Mouse (Mus musculus): Measurements from ENCODE around the gene Tspan14. TPM values are rescaled to one million over a fixed set of nuclear protein-coding genes. Genes with fewer than 3 reads are reported as not detected.
A peak's percentile ranks its signal among the peaks of the same experiment; 100 is the strongest.

Tspan14 gene
- polyA plus RNA-seq, 1 experiment from 2014 or later: 99.7 TPM

DNA sequence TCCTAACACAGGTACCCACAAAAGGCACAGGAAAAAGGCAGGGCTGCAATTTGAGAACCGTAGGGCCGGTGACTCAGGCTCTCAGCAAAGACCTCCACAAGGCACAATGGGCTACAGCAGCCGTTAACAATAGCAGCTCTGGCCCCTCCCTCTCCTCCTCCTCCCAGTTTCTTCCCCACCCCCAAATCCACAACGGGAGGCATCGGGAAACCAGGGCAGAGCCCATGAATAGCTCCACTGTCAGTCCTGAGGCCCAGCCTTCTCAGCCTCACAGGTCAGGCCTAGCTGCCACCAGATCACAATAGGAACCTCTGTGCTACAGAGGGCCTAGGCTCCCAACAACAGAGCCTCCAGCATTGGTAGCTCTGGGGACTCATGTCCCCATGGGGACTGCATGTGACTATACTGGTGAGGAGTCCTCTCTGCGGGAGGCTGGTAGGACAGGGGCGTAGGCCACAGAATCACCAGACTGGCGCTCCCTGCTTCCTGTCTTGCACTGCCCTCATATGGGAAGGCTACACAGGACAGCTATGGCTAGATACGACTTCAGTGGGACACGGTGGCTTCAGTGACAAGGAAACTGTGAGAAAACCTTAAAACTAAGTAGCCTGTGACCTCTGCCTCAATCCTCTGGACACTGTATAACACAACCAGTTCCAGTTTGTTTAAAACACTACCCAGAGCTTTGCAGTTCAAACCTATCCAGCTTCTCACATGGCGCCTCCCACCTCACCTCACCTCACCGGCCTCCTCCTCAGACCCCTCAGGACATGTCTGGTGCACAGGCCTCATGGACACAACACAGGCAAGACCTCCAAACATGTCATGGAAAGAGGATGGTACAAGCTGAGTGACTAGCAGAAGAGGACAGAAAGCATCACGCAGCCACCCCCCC lies 10.1 kb downstream of the Tspan14 start:
- Histone ChIP-seq H3K4me3 (no peak overlapping the region), H3K4me1 (peaks cover 75% of the 10 kb centered on the region), H3K4me2 (replicated peaks) (peak overlapping the region; percentile 45), H3K9ac (peak overlapping the region; percentile 46), H3K27me3 (replicated peaks) (no peaks in the 10 kb centered on the region), H3K9me3 (no peaks in the 10 kb centered on the region), H3K27ac (peak overlapping the region; percentile 91), H3K36me3 (no peaks in the 10 kb centered on the region)
- WGBS: 19% methylated on average over 13 of the region's 13 CpGs
- ATAC-seq (ENCODE audit: low FRiP score, low read depth): peak; percentile 87

- H3K27ac ChIP-seq: peak overlapping the region; percentile 91
- no peaks in the 10 kb centered on the region for H3K27me3 ChIP-seq (replicated peaks)
- peaks cover 77% of the 10 kb centered on the region for H3K4me1 ChIP-seq
- H3K4me2 ChIP-seq (replicated peaks): peak overlapping the region; percentile 45
- 3% methylated on average over 10 of the region's 10 CpGs for WGBS
- H3K36me3 ChIP-seq: no peaks in the 10 kb centered on the region
- H3K9me3 ChIP-seq: no peaks in the 10 kb centered on the region
- no peak overlapping the region for H3K4me3 ChIP-seq
- peak overlapping the region; percentile 46 for H3K9ac ChIP-seq
- peak; percentile 65 for ATAC-seq (ENCODE audit: low FRiP score, low read depth)
Observed at GRCm38 (mm10) chr14:40955596-40956251, 10.9 kb downstream of the Tspan14 start.

DNA sequence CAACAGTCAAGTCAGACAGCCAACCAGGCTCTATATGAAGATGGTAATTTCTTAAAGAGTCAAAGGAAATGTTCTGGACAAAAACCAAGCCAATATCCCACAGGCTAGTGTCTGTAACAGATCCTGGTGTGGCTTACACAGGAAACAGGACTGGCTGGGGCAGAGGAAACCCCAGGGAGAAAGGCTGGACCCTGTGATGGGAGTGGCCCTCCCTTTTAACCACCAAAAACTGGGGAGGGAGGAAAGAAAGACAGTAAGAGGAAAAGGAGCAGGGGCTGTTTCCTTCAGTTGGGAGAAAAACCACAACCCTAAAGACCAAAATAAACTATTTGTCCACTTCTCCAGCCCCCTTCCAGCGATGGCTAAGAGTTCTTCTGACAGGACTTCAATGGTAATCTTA lies 11.5 kb downstream of the Tspan14 start:
- WGBS: 58% methylated on average over 1 of the region's 1 CpGs
- H3K4me1 ChIP-seq: peaks cover 78% of the 10 kb centered on the region
- no peaks in the 10 kb centered on the region for H3K36me3 ChIP-seq
- H3K4me3 ChIP-seq: no peak overlapping the region
- peak overlapping the region; percentile 45 for H3K4me2 ChIP-seq (replicated peaks)
- no peak overlapping the region for H3K9ac ChIP-seq
- ATAC-seq (ENCODE audit: low FRiP score, low read depth): no peak
- H3K9me3 ChIP-seq: no peaks in the 10 kb centered on the region
- no peaks in the 10 kb centered on the region for H3K27me3 ChIP-seq (replicated peaks)
- peak overlapping the region; percentile 91 for H3K27ac ChIP-seq

- Histone ChIP-seq H3K4me3 (no peak overlapping the region), H3K27ac (no peak overlapping the region), H3K36me3 (no peaks in the 10 kb centered on the region; the same call in 1 of the 2 replicates), H3K27me3 (replicated peaks) (no peaks in the 10 kb centered on the region), H3K9me3 (no peaks in the 10 kb centered on the region), H3K9ac (no peak overlapping the region), H3K4me2 (replicated peaks) (no peak overlapping the region), H3K4me1 (peaks cover 75% of the 10 kb centered on the region)
- WGBS: 62% methylated on average over 5 of the region's 5 CpGs
- ATAC-seq (ENCODE audit: low FRiP score, low read depth): no peak
Observed at GRCm38 (mm10) chr14:40953381-40953780, 13.2 kb downstream of the Tspan14 start.

DNA sequence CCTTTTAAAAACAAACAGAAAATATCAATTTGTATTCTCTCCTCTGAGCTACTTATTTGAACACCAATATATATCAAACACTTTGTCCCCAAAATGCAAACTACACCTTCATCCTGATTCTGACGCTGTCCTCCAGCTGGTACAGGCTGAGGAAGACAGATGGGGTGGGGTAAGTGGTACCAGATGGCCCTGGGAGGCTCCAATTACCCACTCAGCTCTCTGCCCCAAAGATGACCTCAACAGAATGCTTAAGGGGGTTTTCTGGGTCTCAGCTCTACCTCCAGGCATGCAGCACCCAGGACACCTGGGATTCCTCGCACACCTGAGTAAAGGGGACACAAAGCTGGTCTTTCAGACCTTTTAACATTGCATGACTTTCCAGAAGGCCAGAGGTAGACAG lies 13.9 kb downstream of the Tspan14 start:
- H3K4me1 ChIP-seq: peaks cover 75% of the 10 kb centered on the region

GRCm38 (mm10) chr14:40952301-40952700 lies 14.3 kb downstream of the Tspan14 start:
- Histone ChIP-seq H3K4me3 (no peak overlapping the region), H3K36me3 (no peaks in the 10 kb centered on the region; the same call in 1 of the 2 replicates), H3K9ac (no peak overlapping the region), H3K27ac (no peak overlapping the region), H3K4me2 (replicated peaks) (no peak overlapping the region), H3K4me1 (peaks cover 72% of the 10 kb centered on the region), H3K27me3 (replicated peaks) (no peaks in the 10 kb centered on the region), H3K9me3 (no peaks in the 10 kb centered on the region)
- WGBS: 84% methylated on average over 3 of the region's 3 CpGs
- ATAC-seq (ENCODE audit: low FRiP score, low read depth): no peak

More for the DNA sequence above, 13.9 kb downstream of the Tspan14 start:
- H3K27me3 ChIP-seq (replicated peaks): no peaks in the 10 kb centered on the region
- no peaks in the 10 kb centered on the region for H3K9me3 ChIP-seq
- no peak overlapping the region for H3K4me2 ChIP-seq (replicated peaks)
- no peak overlapping the region for H3K9ac ChIP-seq
- no peak for ATAC-seq (ENCODE audit: low FRiP score, low read depth)
- H3K4me3 ChIP-seq: no peak overlapping the region
- no peak overlapping the region for H3K27ac ChIP-seq
- no peaks in the 10 kb centered on the region; the same call in 1 of the 2 replicates for H3K36me3 ChIP-seq
- WGBS: 34% methylated on average over 2 of the region's 2 CpGs

DNA sequence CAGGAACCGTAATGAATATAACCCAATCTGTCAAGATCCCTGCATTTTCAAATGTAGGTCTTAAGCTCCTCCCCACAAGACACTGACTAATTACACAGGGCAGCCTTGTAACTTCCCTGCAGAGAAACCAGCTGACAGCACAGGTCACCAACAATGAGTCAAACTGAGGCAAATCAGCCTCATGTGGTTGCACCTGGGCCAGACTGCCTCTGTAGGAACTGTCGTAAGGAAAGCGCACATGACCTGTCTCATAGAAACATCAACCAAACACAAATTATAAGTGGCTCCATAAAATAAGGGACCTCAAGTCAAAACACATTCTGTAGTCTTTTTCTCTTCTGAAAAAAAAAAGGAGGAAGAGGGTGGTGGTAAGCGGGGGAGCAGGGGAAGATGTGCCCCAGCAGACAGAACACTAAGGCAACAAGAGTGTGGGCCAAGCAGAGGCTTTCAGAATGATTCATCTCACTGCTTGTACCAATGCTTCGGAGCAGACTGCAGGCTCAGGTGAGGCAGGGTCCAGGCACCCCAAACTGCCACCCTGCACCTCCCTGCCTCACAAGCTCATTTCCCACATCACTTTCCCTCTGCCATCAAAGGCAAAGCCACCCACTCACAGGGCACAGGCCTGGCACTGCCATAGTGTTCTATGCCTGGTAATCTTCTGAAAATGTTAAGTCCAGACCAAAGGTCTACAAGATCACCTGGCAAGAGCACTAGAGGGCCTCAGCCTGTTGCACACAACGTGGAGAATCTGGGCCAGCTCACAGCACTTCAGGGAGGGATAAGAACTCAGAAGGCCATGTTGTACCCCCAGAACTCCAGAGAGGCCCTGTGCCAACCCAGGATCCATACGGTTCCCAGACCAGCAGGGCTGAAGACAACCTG lies 16.6 kb downstream of the Tspan14 start:
- ATAC-seq (ENCODE audit: low FRiP score, low read depth): no peak
- no peak overlapping the region for H3K4me2 ChIP-seq (replicated peaks)
- peaks cover 50% of the 10 kb centered on the region for H3K4me1 ChIP-seq
- 72% methylated on average over 7 of the region's 7 CpGs for WGBS
- H3K36me3 ChIP-seq: peaks cover 7% of the 10 kb centered on the region
- H3K27ac ChIP-seq: no peak overlapping the region
- no peak overlapping the region for H3K4me3 ChIP-seq
- H3K9ac ChIP-seq: no peak overlapping the region
- H3K9me3 ChIP-seq: no peaks in the 10 kb centered on the region
- H3K27me3 ChIP-seq (replicated peaks): no peaks in the 10 kb centered on the region

DNA sequence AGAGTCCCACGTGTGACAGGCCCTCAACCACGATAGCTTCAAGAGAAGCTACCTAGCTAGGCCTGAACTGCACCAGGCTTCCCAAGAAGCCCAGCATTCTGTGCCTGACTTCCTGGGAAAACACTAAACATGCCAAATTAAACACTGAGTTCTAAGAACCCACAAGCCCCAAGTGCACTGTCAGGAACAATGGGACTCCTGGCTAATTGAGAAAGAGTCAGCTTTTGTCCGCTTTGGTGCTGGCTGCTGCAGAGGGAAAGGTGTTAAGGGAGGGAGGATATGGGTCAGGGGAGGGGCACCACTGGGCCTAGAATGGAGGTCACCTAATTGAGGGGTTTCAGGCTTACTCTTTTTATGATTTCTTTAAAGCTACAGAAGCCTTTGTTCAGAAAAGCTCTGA lies 17.6 kb downstream of the Tspan14 start:
- no peak for ATAC-seq (ENCODE audit: low FRiP score, low read depth)
- Histone ChIP-seq H3K27me3 (replicated peaks) (no peaks in the 10 kb centered on the region), H3K4me2 (replicated peaks) (no peak overlapping the region), H3K4me3 (no peak overlapping the region), H3K27ac (no peak overlapping the region), H3K36me3 (peaks cover 12% of the 10 kb centered on the region), H3K4me1 (peaks cover 42% of the 10 kb centered on the region), H3K9me3 (no peaks in the 10 kb centered on the region), H3K9ac (no peak overlapping the region)
- WGBS: 39% methylated on average over 3 of the region's 3 CpGs

DNA sequence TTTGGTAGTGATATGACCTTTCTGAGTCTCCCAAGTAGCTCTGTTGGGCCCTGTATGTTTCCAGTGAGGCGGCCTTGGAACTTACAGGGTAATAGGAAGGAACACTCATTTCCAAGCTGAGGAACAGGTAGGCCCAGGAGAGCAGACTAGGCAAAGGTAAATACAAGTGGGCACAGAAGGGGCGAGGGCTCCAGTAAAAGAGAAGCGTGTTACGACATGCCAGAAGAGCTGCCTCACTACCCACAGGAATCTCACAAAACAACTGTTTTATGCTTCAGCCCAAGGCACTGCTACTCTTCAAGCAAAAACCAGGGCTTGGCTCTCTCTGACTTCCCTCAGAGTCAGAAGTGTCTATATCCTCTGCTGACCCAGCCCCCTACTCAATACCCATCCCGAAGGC lies 18.1 kb downstream of the Tspan14 start:
- 88% methylated on average over 5 of the region's 5 CpGs for WGBS
- Histone ChIP-seq H3K4me2 (replicated peaks) (no peak overlapping the region), H3K27ac (no peak overlapping the region), H3K36me3 (peaks cover 12% of the 10 kb centered on the region), H3K9ac (no peak overlapping the region), H3K9me3 (no peaks in the 10 kb centered on the region), H3K27me3 (replicated peaks) (no peaks in the 10 kb centered on the region), H3K4me3 (no peak overlapping the region), H3K4me1 (peaks cover 37% of the 10 kb centered on the region)
- no peak for ATAC-seq (ENCODE audit: low FRiP score, low read depth)

DNA sequence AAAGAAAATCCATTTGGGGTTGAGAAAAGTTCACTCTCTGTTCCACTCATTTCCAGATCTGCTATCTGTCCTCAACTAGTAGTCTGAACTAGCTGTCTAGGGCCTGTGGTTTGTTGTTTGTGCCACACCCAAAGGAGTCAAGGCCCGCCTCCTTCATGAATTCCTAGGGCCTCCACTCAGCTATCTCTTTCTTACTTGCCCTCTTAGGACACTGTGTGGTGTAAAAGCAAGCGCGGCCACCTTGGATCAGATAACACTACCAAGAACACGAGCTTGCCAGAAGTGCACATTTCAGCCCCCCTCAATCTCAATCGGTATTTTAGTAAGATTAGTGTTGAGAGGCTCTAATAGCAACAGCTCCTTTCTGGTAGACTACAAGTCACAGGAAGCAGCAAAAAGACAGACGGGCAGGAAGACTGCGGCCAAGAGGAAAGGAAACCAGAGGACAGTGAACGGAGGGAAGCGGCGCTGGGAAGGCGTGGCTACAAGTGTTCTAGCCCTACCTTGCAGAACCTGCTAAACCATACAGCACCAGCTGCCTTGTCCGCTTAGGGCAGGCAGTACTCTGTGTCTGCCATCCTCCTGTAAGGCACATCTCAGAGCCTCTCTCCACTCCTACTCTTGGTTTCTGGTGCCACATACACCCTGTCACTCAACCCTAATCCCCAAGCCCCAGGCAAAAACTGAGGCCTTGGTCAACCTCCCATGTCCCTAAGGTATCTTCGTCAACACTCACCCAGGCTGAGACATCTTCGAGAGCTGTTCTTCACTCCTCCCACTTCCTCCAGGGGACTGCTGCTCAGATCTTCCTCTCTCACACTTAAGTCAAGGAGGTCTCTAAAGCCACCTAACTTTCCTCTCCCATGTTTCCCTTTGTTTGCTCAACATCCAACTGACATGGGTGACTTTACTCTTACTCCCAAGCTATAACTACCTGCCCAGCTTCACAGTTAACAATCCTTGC lies 18.9 kb downstream of the Tspan14 start:
- Histone ChIP-seq H3K4me2 (replicated peaks) (no peak overlapping the region), H3K27me3 (replicated peaks) (no peaks in the 10 kb centered on the region), H3K9ac (no peak overlapping the region), H3K9me3 (no peaks in the 10 kb centered on the region), H3K36me3 (peaks cover 12% of the 10 kb centered on the region), H3K4me3 (no peak overlapping the region), H3K27ac (no peak overlapping the region), H3K4me1 (peaks cover 29% of the 10 kb centered on the region)
- no peak for ATAC-seq (ENCODE audit: low FRiP score, low read depth)
- WGBS: 88% methylated on average over 14 of the region's 14 CpGs

GRCm38 (mm10) chr14:40943802-40944201 lies 22.8 kb downstream of the Tspan14 start:
- 85% methylated on average over 2 of the region's 2 CpGs for WGBS
- Histone ChIP-seq H3K9ac (no peak overlapping the region), H3K4me3 (no peak overlapping the region), H3K36me3 (peaks cover 12% of the 10 kb centered on the region), H3K4me2 (replicated peaks) (no peak overlapping the region), H3K9me3 (no peaks in the 10 kb centered on the region), H3K4me1 (peaks cover 8% of the 10 kb centered on the region), H3K27me3 (replicated peaks) (no peaks in the 10 kb centered on the region), H3K27ac (no peak overlapping the region)
- no peak for ATAC-seq (ENCODE audit: low FRiP score, low read depth)
